In the genomic region with DNA sequence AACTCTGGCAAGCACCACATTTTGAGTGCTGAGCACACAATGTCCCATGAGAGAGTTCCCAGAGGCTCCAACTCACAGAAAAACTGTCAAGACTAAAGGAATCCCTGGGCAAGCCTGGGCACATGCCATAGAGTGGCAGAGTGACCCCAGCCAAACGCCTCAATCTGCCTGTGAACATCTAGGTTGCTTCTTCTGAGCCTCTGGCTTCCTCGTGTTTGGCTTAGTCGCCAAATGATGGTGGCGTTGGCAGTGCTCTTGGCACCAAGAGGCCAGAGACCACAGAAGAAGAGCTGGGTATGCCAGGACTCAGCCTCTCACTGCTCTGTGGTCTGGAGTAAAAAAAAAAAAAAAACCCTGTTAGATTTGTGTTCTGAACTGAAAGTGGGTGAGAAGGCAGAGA, we compare ENCODE assay signal across 34 mouse cellular contexts. TPM values are rescaled to one million over a fixed set of nuclear protein-coding genes. Genes with fewer than 3 reads are reported as not detected.
DNase-seq lines count a peak whose midpoint lies in the region.
"Had no signal": no experiment of that assay in that cellular context is flagged by ENCODE, and none has a peak within 500 bp of the region (broad histone marks: within the 10 kb centered on the region; RNA-seq: fewer than 3 reads in every experiment).

No protein-coding gene starts in this region.

- peak; percentile 26 to 47 for DNase-seq in cerebellum, postnatal 10 days
- DNase-seq in cerebellum, postnatal 4 days (ENCODE audit: low spot score in 2 of 2): no peak
- DNase-seq in Muller cell, postnatal 12 days (ENCODE audit: inconsistent ontology term): peak; percentile 52
- DNase-seq in gonadal fat pad, adult 2 months (ENCODE audit: low read depth): peak; percentile 81
- DNase-seq in left cerebral cortex, adult 11 months (ENCODE audit: low spot score): no peak
- DNase-seq in heart, adult 8-10 months (ENCODE audit: low spot score): no peak
- DNase-seq: adrenal gland, adult 2 months; adrenal gland, postnatal 14 days; cerebellum, adult 11 months; cerebellum, adult 2 months; cerebellum, postnatal 25 days; embryo, embryonic 11 days; gastrocnemius, postnatal 10 days; gastrocnemius, postnatal 36 days; heart, adult 11 months; heart, postnatal 10 days; heart, postnatal 36 days; kidney, adult 11 months had no signal

RNA-seq across cellular contexts. Expression of a gene that starts 4.3 kb away (rescaled TPM):
- polyA plus RNA-seq in gonadal fat pad, adult 2 months (2012; rRNA removed): 0.13 and 0.35 TPM in 2 replicates
- total RNA-seq in heart, adult 8-10 months (2022): not detected
- total RNA-seq: adrenal gland, adult 2 months; adrenal gland, postnatal 14 days; adrenal gland, postnatal 4 days; ES-E14; gastrocnemius, adult 18-20 months; gastrocnemius, postnatal 10 days; gastrocnemius, postnatal 36 days; heart, postnatal 10 days; heart, postnatal 36 days had no signal
- polyA plus RNA-seq: adrenal gland, adult 2 months; cerebellum, adult 2 months; cortical plate, adult 2 months; embryonic facial prominence, embryonic 10.5 days; erythroblast, embryonic 14.5 days; forebrain, embryonic 10.5 days; forebrain, embryonic 13.5 days; forebrain, embryonic 16.5 days; heart, embryonic 12.5 days; heart, embryonic 15.5 days; hindbrain, embryonic 10.5 days; hindbrain, embryonic 14.5 days; intestine, embryonic 14.5 days; Patski had no signal

RNA-seq across cellular contexts. Expression of a gene that starts 5.0 kb away (rescaled TPM):
- 0.63 and 1.0 TPM in 2 replicates for polyA plus RNA-seq in gonadal fat pad, adult 2 months (2012; rRNA removed)
- total RNA-seq in heart, adult 8-10 months (2022): not detected
- total RNA-seq: gastrocnemius, adult 18-20 months; gastrocnemius, postnatal 10 days; gastrocnemius, postnatal 36 days; heart, postnatal 10 days; heart, postnatal 36 days had no signal
- polyA plus RNA-seq: cerebellum, adult 2 months; cortical plate, adult 2 months; embryonic facial prominence, embryonic 13.5 days; erythroblast, embryonic 14.5 days; forebrain, embryonic 10.5 days; forebrain, embryonic 13.5 days; forebrain, embryonic 16.5 days; heart, embryonic 12.5 days; heart, embryonic 15.5 days; hindbrain, embryonic 10.5 days; hindbrain, embryonic 14.5 days; Patski had no signal

RNA-seq across cellular contexts. Expression of a gene that starts 12.4 kb away (rescaled TPM):
- polyA plus RNA-seq in gonadal fat pad, adult 2 months (2012; rRNA removed): 0.71 and 3.7 TPM in 2 replicates
- not detected for total RNA-seq in heart, adult 8-10 months (2022)
- total RNA-seq: adrenal gland, adult 2 months; adrenal gland, postnatal 14 days; adrenal gland, postnatal 4 days; ES-E14; gastrocnemius, adult 18-20 months; gastrocnemius, postnatal 10 days; gastrocnemius, postnatal 36 days; heart, postnatal 10 days; heart, postnatal 36 days had no signal
- polyA plus RNA-seq: adrenal gland, adult 2 months; cerebellum, adult 2 months; embryonic facial prominence, embryonic 10.5 days; erythroblast, embryonic 14.5 days; forebrain, embryonic 10.5 days; forebrain, embryonic 13.5 days; forebrain, embryonic 16.5 days; heart, embryonic 12.5 days; heart, embryonic 15.5 days; hindbrain, embryonic 10.5 days; hindbrain, embryonic 14.5 days; intestine, embryonic 14.5 days; Patski had no signal

RNA-seq across cellular contexts. Expression of a gene that starts 21.0 kb away (rescaled TPM):
- polyA plus RNA-seq in gonadal fat pad, adult 2 months (2012; rRNA removed): not detected in 2 replicates
- not detected for total RNA-seq in heart, adult 8-10 months (2022)
- total RNA-seq: adrenal gland, adult 2 months; adrenal gland, postnatal 14 days; adrenal gland, postnatal 4 days; gastrocnemius, adult 18-20 months; gastrocnemius, postnatal 10 days; gastrocnemius, postnatal 36 days; heart, postnatal 10 days; heart, postnatal 36 days had no signal
- polyA plus RNA-seq: adrenal gland, adult 2 months; cerebellum, adult 2 months; cortical plate, adult 2 months; embryonic facial prominence, embryonic 10.5 days; erythroblast, embryonic 14.5 days; forebrain, embryonic 10.5 days; forebrain, embryonic 13.5 days; forebrain, embryonic 16.5 days; hindbrain, embryonic 14.5 days; intestine, embryonic 14.5 days; Patski had no signal

RNA-seq across cellular contexts. Expression of a gene that starts 35.3 kb away (rescaled TPM):
- polyA plus RNA-seq in gonadal fat pad, adult 2 months (2012; rRNA removed): 22.6 and 22.7 TPM in 2 replicates
- total RNA-seq in heart, adult 8-10 months (2022): under 1 TPM in 1 of 4 experiments, not detected in 3; 0.92 TPM
- total RNA-seq: adrenal gland, adult 2 months; adrenal gland, postnatal 14 days; gastrocnemius, adult 18-20 months; gastrocnemius, postnatal 10 days; gastrocnemius, postnatal 36 days; heart, postnatal 36 days had no signal
- polyA plus RNA-seq: adrenal gland, adult 2 months; cortical plate, adult 2 months; forebrain, embryonic 16.5 days had no signal

Comparison
In these comparisons a context has a peak if more than half of its experiments do, and no peak if none do; other contexts are left out.
1. DNase-seq: peak in cerebellum, postnatal 10 days (2 of 2), Muller cell, postnatal 12 days (single experiment) and gonadal fat pad, adult 2 months (single experiment); none in cerebellum, postnatal 4 days (0 of 2), left cerebral cortex, adult 11 months (single experiment) and heart, adult 8-10 months (single experiment).